ENCODE assay signal across 24 mouse cellular contexts in the genomic region with DNA sequence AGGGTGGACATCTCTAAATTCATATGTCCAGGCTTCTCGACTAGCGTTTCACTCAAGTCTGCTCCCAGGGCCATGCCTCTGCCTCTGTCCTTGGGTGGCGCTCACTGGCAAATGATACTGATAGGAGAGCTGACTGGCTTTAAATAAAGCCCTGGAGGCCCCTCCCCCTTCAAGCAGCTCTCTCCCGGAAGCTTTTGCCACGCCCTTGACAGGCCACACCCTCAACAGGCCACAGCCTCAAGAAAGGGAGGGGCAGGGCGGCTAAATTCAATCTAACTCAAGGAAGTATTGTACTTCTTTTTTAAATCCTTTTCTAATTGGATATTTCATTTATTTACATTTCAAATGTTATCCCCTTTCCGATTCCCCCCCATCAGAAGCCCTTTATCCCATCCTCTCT. TPM values are rescaled to one million over a fixed set of nuclear protein-coding genes. Genes with fewer than 3 reads are reported as not detected.
DNase-seq lines count a peak whose midpoint lies in the region; ATAC-seq and TF ChIP-seq lines count a peak whose summit lies in the region.
"Had no signal": no experiment of that assay in that cellular context is flagged by ENCODE, and none has a peak within 500 bp of the region (broad histone marks: within the 10 kb centered on the region; RNA-seq: fewer than 3 reads in every experiment).

No protein-coding gene starts in this region.

- H3K27ac ChIP-seq in CH12.LX (ENCODE audit: insufficient read depth, low read depth) (no peak overlapping the region), MEL (ENCODE audit: control insufficient read depth, low read depth, low read length) (no peak overlapping the region)
- H3K27ac ChIP-seq: forebrain, embryonic 10.5 days; forebrain, embryonic 13.5 days; heart, adult 2 months; hindbrain, embryonic 10.5 days; hindbrain, embryonic 13.5 days had no signal

- no peak for ATAC-seq in inflammation-experienced regulatory T-cells, adult 6 months
- ATAC-seq: activated CD4-positive, CD25-positive, alpha-beta regulatory T cell, adult 4 months; forebrain, embryonic 13.5 days; forebrain, postnatal 0 days; hindbrain, embryonic 16.5 days; intestine, embryonic 16.5 days; Patski had no signal

- DNase-seq in 416B (ENCODE audit: low read depth) = peak; percentile 9
- DNase-seq in CH12.LX (ENCODE audit: extremely low read depth) = peak; percentile 6
- peak; percentile 4 for DNase-seq in MEL (ENCODE audit: low read depth, low spot score)
- DNase-seq in c-Kit-positive CD71-positive TER-119-positive erythroid progenitor cells, embryonic 14.5 days (ENCODE audit: low spot score) = peak; percentile 4
- no peak for DNase-seq in urinary bladder, adult 2 months (ENCODE audit: low spot score)
- DNase-seq: adrenal gland, adult 8-10 months; adrenal gland, postnatal 25 days; cerebellum, adult 18-20 months; cerebellum, adult 9-10 months; cerebellum, postnatal 14 days; forebrain, postnatal 0 days; gastrocnemius, postnatal 36 days; heart, adult 2 months; kidney, adult 18-20 months had no signal

- H3K36me3 ChIP-seq in CH12.LX (replicated peaks in 1 of 2; ENCODE audit: control insufficient read depth in 1 of 2, insufficient read depth in 1 of 2, low read length in 1 of 2) (no peaks in the 10 kb centered on the region), MEL (ENCODE audit: control insufficient read depth in 1 of 2, insufficient read depth in 2 of 2, low read length in 2 of 2) (no peaks in the 10 kb centered on the region)
- H3K36me3 ChIP-seq: forebrain, embryonic 10.5 days; hindbrain, embryonic 10.5 days; hindbrain, embryonic 13.5 days had no signal

- H3K4me3 ChIP-seq in CH12.LX (replicated peaks in 1 of 3; ENCODE audit: low read depth in 2 of 3, low read length in 2 of 3, poor library complexity in 1 of 3) (no peak overlapping the region), MEL (ENCODE audit: control insufficient read depth in 1 of 2, insufficient read depth in 1 of 2, low read depth in 2 of 2, low read length in 2 of 2) (no peak overlapping the region)
- H3K4me3 ChIP-seq: forebrain, embryonic 10.5 days; forebrain, embryonic 13.5 days; heart, adult 2 months; hindbrain, embryonic 10.5 days; hindbrain, embryonic 13.5 days had no signal

- TF ChIP-seq EP300 in CH12.LX (IDR thresholded peaks at IDR 0.05; ENCODE audit: low read length) = no peak
- TF ChIP-seq EP300 in MEL (IDR thresholded peaks at IDR 0.05; ENCODE audit: low read depth in 1 of 2, low read length in 2 of 2) = no peak

- TF ChIP-seq RAD21 in CH12.LX (IDR thresholded peaks at IDR 0.05; ENCODE audit: low read depth, low read length) (no peak), MEL (IDR thresholded peaks at IDR 0.05; ENCODE audit: low read depth, low read length) (no peak)

- H3K9ac ChIP-seq in CH12.LX (ENCODE audit: insufficient read depth, low read depth) = no peak overlapping the region
- H3K9ac ChIP-seq in MEL (ENCODE audit: control insufficient read depth, low read depth, low read length, poor library complexity, severe bottlenecking) = no peak overlapping the region
- H3K9ac ChIP-seq: forebrain, embryonic 13.5 days; forebrain, postnatal 0 days; hindbrain, embryonic 13.5 days had no signal

- H3K4me2 ChIP-seq in CH12.LX (ENCODE audit: insufficient read depth, low read depth, poor library complexity, severe bottlenecking) = no peak overlapping the region
- H3K4me2 ChIP-seq: forebrain, embryonic 13.5 days; heart, embryonic 11.5 days; hindbrain, embryonic 13.5 days had no signal

- H3K27me3 ChIP-seq in CH12.LX (replicated peaks) (peaks cover 26% of the 10 kb centered on the region), MEL (ENCODE audit: control insufficient read depth in 1 of 2, insufficient read depth in 2 of 2, low read length in 2 of 2) (no peaks in the 10 kb centered on the region)
- H3K27me3 ChIP-seq: forebrain, embryonic 13.5 days; hindbrain, embryonic 13.5 days; Patski had no signal

- H3K9me3 ChIP-seq in CH12.LX (replicated peaks; ENCODE audit: low read length) = no peaks in the 10 kb centered on the region
- H3K9me3 ChIP-seq in MEL (replicated peaks; ENCODE audit: insufficient read depth, low read length) = no peaks in the 10 kb centered on the region
- H3K9me3 ChIP-seq: forebrain, embryonic 10.5 days; hindbrain, embryonic 10.5 days; hindbrain, embryonic 13.5 days had no signal

- in situ Hi-C loops in CH12.LX (cut with MboI; ENCODE audit: low pct_ligation_motif_present, low pct_unique_long_range_greater_than_20kb, low sequenced_read_pairs) = no loop called here

- dilution Hi-C loops in CH12.LX (cut with MboI; ENCODE audit: extremely low pct_ligation_motif_present, extremely low pct_unique_long_range_greater_than_20kb, low sequenced_read_pairs) = no loop called here

- H3K79me2 ChIP-seq in CH12.LX (replicated peaks; ENCODE audit: control insufficient read depth, extremely low read depth, insufficient read depth, poor library complexity, severe bottlenecking) (no peaks in the 10 kb centered on the region), MEL (ENCODE audit: control insufficient read depth, insufficient read depth, low read length, poor library complexity) (no peaks in the 10 kb centered on the region)

- H3K4me1 ChIP-seq in CH12.LX (ENCODE audit: control insufficient read depth in 1 of 2, insufficient read depth in 2 of 2) (no peaks in the 10 kb centered on the region), MEL (ENCODE audit: control insufficient read depth in 1 of 2, insufficient read depth in 2 of 2, low read length in 2 of 2) (no peaks in the 10 kb centered on the region)
- H3K4me1 ChIP-seq: forebrain, embryonic 10.5 days; forebrain, embryonic 13.5 days; hindbrain, embryonic 10.5 days; hindbrain, embryonic 13.5 days had no signal

- TF ChIP-seq POLR2A in CH12.LX (IDR thresholded peaks at IDR 0.05; ENCODE audit: low read depth, low read length) (no peak), MEL (IDR thresholded peaks at IDR 0.05; ENCODE audit: control insufficient read depth in 1 of 2, insufficient read depth in 1 of 2, low read depth in 1 of 2, low read length in 2 of 2, poor library complexity in 1 of 2) (no peak)

- TF ChIP-seq CTCF in CH12.LX (conservative IDR thresholded peaks at IDR 0.05 in 1 of 2, IDR thresholded peaks at IDR 0.05 in 1 of 2; ENCODE audit: low read depth in 2 of 2, low read length in 2 of 2) (no peak), MEL (IDR thresholded peaks at IDR 0.05 in 2 of 3, conservative IDR thresholded peaks at IDR 0.05 in 1 of 3; ENCODE audit: control insufficient read depth in 1 of 3, insufficient read depth in 1 of 3, low read depth in 2 of 3, low read length in 3 of 3, poor library complexity in 1 of 3, severe bottlenecking in 1 of 3) (no peak)

TF ChIP-seq in CH12.LX, 34 proteins besides CTCF, POLR2A, EP300 and RAD21:
- TF ChIP-seq PAX5 (IDR thresholded peaks at IDR 0.05; ENCODE audit: low read length) = no peak
- no peak for TF ChIP-seq JUN (IDR thresholded peaks at IDR 0.05; ENCODE audit: insufficient read depth, low read depth, low read length)
- TF ChIP-seq MYC (IDR thresholded peaks at IDR 0.05; ENCODE audit: low read depth, low read length) = no peak
- TF ChIP-seq RCOR1 (conservative IDR thresholded peaks at IDR 0.05; ENCODE audit: low read depth, low read length) = no peak
- TF ChIP-seq ZNF384 (IDR thresholded peaks at IDR 0.05; ENCODE audit: low read depth, low read length) = no peak
- no peak for TF ChIP-seq POLR2AphosphoS2 (IDR thresholded peaks at IDR 0.05; ENCODE audit: low read depth, low read length)
- no peak for TF ChIP-seq CHD1 (IDR thresholded peaks at IDR 0.05; ENCODE audit: low read depth, low read length)

TF ChIP-seq in MEL, 35 proteins besides CTCF, POLR2A, EP300 and RAD21:
- TF ChIP-seq MEF2A (IDR thresholded peaks at IDR 0.05; ENCODE audit: extremely low read depth, insufficient replicate concordance, low read depth, low read length, poor library complexity, severe bottlenecking) (no peak), NELFE (IDR thresholded peaks at IDR 0.05; ENCODE audit: low read depth, low read length) (no peak), CHD2 (IDR thresholded peaks at IDR 0.05; ENCODE audit: low read length) (no peak), HCFC1 (IDR thresholded peaks at IDR 0.05; ENCODE audit: low read depth, low read length) (no peak), TCF12 (IDR thresholded peaks at IDR 0.05; ENCODE audit: low read depth, low read length) (no peak), MYB (IDR thresholded peaks at IDR 0.05; ENCODE audit: low read depth, low read length) (no peak), RCOR1 (IDR thresholded peaks at IDR 0.05; ENCODE audit: low read depth, low read length) (no peak), USF1 (IDR thresholded peaks at IDR 0.05; ENCODE audit: low read depth, low read length) (no peak), NRF1 (IDR thresholded peaks at IDR 0.05; ENCODE audit: insufficient read depth, low read depth, low read length, poor library complexity, severe bottlenecking) (no peak), ZNF384 (IDR thresholded peaks at IDR 0.05; ENCODE audit: low read depth, low read length) (no peak), USF2 (IDR thresholded peaks at IDR 0.05; ENCODE audit: borderline replicate concordance in 1 of 2, insufficient read depth in 1 of 2, low read depth in 1 of 2, low read length in 2 of 2) (no peak)
TF ChIP-seq in MEL: peak in this region for 0.

RNA-seq across cellular contexts. Expression of gene Zkscan2, which starts 59.3 kb away (rescaled TPM):
- total RNA-seq in CH12.LX (2012; rRNA removed) (not detected in 2 replicates), CH12.LX (2014; rRNA removed) (not detected in 2 replicates), MEL (2012; rRNA removed) (not detected in 2 replicates)
- polyA plus RNA-seq in CH12.LX (2012; ENCODE audit: insufficient read length, low read depth) (not detected in 2 replicates), MEL (2012; ENCODE audit: insufficient read depth in 1 of 2, insufficient read length in 2 of 2, low read depth in 1 of 2, low replicate concordance in 2 of 2, missing spikeins in 1 of 2) (not detected)
- polyA plus RNA-seq in urinary bladder, adult 2 months (2012; rRNA removed) = 0.72 and 0.75 TPM in 2 replicates
- not detected for polyA plus RNA-seq in inflammation-experienced regulatory T-cells, adult 6 months (2017; shearing (Covaris generic))
